Mouse (Mus musculus): ENCODE data around the gene Adi1. TPM values are rescaled to one million over a fixed set of nuclear protein-coding genes. Genes with fewer than 3 reads are reported as not detected.

The Adi1 gene
- polyA plus RNA-seq, 1 experiment from 2014 or later: 54.0 TPM

DNA sequence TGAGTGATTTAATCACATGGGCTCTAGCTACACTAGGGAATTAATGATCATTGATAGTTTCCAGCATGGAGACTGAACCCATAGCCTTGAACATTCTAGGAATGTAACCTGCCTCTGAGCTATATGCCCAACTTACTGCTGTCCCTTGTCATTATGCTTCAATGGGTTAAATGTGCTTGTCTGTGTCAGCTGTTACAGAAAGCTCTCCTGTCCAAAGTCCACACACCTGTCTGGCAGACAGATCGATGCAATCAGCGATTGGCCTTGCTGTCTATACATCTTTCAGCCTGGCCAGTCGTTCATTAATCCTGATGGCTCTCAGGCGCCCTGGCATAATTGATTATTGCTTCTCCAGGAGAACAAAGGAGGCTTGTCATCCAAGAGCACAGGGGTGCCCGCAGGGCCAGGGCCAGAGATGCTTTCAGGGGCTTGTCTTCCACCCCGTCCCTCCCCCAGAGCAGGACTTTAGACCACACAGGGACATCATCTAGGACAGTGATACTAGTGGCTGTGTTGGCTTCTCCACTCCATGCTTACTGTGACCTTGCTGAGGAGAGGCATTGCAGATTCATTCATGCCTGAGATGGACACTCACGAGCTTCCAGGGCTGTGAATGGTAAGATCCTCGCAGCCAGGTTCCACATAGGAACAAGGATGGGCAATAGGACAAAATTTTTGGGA is 11.3 kb downstream of the Adi1 start:
- ATAC-seq (replicated peaks; ENCODE audit: extremely low read depth, insufficient read depth, low FRiP score): no peak
- 77% methylated on average over 8 of the region's 8 CpGs for WGBS
- Histone ChIP-seq H3K36me3 (ENCODE audit: control insufficient read depth, insufficient read depth) (peaks cover 21% of the 10 kb centered on the region), H3K4me2 (ENCODE audit: low read depth, low read length) (no peak overlapping the region), H3K9ac (ENCODE audit: low read length) (no peak overlapping the region), H3K4me3 (ENCODE audit: low read length) (no peak overlapping the region), H3K27ac (ENCODE audit: low read length) (no peak overlapping the region), H3K27me3 (ENCODE audit: control insufficient read depth, insufficient read depth, low read length) (no peaks in the 10 kb centered on the region), H3K4me1 (ENCODE audit: control insufficient read depth, insufficient read depth, low read length) (no peaks in the 10 kb centered on the region), H3K9me3 (replicated peaks; ENCODE audit: control insufficient read depth, low read length) (no peaks in the 10 kb centered on the region)

GRCm38 (mm10) chr12:28688996-28689395 is 14.0 kb downstream of the Adi1 start:
- no peaks in the 10 kb centered on the region for H3K9me3 ChIP-seq (replicated peaks; ENCODE audit: control insufficient read depth, low read length)
- no peak overlapping the region for H3K27ac ChIP-seq (ENCODE audit: low read length)
- H3K9ac ChIP-seq (ENCODE audit: low read length): no peak overlapping the region
- H3K4me2 ChIP-seq (ENCODE audit: low read depth, low read length): no peak overlapping the region
- WGBS: 84% methylated on average over 6 of the region's 6 CpGs
- no peak overlapping the region for H3K4me3 ChIP-seq (ENCODE audit: low read length)
- ATAC-seq (replicated peaks; ENCODE audit: extremely low read depth, insufficient read depth, low FRiP score): no peak
- H3K36me3 ChIP-seq (ENCODE audit: control insufficient read depth, insufficient read depth): peaks cover 31% of the 10 kb centered on the region
- no peaks in the 10 kb centered on the region for H3K27me3 ChIP-seq (ENCODE audit: control insufficient read depth, insufficient read depth, low read length)
- no peaks in the 10 kb centered on the region for H3K4me1 ChIP-seq (ENCODE audit: control insufficient read depth, insufficient read depth, low read length)

DNA sequence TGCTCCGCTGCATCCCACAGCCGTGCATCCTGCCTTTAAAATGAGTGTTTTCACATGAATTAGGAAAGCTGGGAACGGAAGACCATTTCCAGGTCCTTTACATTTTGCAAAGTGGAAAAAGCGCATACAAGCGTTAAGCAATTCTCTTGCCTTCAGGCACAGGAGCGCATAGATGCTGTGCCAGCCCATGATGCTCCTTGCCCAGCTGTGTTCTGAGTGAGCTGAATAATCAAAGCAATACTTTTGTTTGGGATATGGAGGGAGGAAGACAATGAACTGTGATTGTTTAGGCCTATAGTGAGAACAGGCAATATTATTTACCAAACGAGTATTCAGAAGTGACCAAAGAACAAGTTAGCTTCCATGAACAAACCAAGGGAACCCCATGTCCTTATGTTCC is 15.7 kb downstream of the Adi1 start:
- Histone ChIP-seq H3K9me3 (replicated peaks; ENCODE audit: control insufficient read depth, low read length) (no peaks in the 10 kb centered on the region), H3K27me3 (ENCODE audit: control insufficient read depth, insufficient read depth, low read length) (no peaks in the 10 kb centered on the region), H3K4me2 (ENCODE audit: low read depth, low read length) (no peak overlapping the region), H3K36me3 (ENCODE audit: control insufficient read depth, insufficient read depth) (peaks cover 31% of the 10 kb centered on the region), H3K9ac (ENCODE audit: low read length) (no peak overlapping the region), H3K4me3 (ENCODE audit: low read length) (no peak overlapping the region), H3K4me1 (ENCODE audit: control insufficient read depth, insufficient read depth, low read length) (peaks cover 5% of the 10 kb centered on the region; the same call in 1 of the 2 replicates), H3K27ac (ENCODE audit: low read length) (no peak overlapping the region)
- 93% methylated on average over 7 of the region's 7 CpGs for WGBS
- no peak for ATAC-seq (replicated peaks; ENCODE audit: extremely low read depth, insufficient read depth, low FRiP score)

DNA sequence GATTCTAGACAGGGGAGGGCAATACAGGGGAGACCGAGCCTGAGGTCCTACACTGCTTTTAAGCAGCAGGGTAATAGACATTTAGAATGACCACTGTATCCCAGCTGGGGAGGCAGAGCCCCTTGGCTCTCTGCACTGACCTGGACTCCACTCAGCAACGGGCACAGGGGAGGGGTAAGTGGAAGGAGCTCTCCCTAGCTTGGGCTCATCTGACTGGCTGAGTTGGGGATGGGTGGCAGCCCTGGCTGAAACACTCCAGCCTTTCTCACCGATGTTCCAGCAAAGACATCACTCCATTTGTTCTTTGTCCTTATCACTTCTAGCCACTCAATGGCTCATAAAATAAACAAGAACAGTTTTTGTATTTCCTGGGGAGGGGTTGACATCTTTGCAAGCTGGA is 18.7 kb downstream of the Adi1 start:
- H3K4me3 ChIP-seq (ENCODE audit: low read length): no peak overlapping the region

DNA sequence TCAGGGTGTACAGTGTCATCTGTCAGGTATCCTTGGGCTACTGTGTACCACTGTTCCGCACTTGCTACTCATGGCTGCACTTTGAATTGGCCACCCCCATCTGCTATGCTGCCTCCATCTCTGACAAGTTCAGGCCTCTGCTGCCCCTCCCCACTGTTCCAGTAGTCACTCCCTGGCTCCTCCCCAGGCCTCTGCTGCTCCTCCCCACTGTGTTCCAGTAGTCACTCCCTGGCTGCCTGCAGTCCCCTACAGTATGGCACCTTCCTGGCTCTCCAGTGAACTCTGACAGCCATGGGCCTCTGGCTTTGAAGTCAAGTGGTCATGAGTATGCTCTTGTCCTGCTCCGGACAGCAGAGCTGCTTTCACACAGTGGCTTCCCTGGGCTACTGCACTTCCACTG is 19.2 kb downstream of the Adi1 start:
- Histone ChIP-seq H3K4me2 (ENCODE audit: low read depth, low read length) (no peak overlapping the region), H3K9ac (ENCODE audit: low read length) (no peak overlapping the region), H3K4me1 (ENCODE audit: control insufficient read depth, insufficient read depth, low read length) (peaks cover 5% of the 10 kb centered on the region; the same call in 1 of the 2 replicates), H3K27me3 (ENCODE audit: control insufficient read depth, insufficient read depth, low read length) (no peaks in the 10 kb centered on the region; the same call in 1 of the 2 replicates), H3K9me3 (replicated peaks; ENCODE audit: control insufficient read depth, low read length) (no peaks in the 10 kb centered on the region), H3K4me3 (ENCODE audit: low read length) (no peak overlapping the region), H3K36me3 (ENCODE audit: control insufficient read depth, insufficient read depth) (peaks cover 33% of the 10 kb centered on the region), H3K27ac (ENCODE audit: low read length) (no peak overlapping the region)
- ATAC-seq (replicated peaks; ENCODE audit: extremely low read depth, insufficient read depth, low FRiP score): no peak
- WGBS: 55% methylated on average over 2 of the region's 2 CpGs

More for the DNA sequence above, 18.7 kb downstream of the Adi1 start:
- Histone ChIP-seq H3K27ac (ENCODE audit: low read length) (no peak overlapping the region), H3K9ac (ENCODE audit: low read length) (no peak overlapping the region), H3K4me1 (ENCODE audit: control insufficient read depth, insufficient read depth, low read length) (peaks cover 5% of the 10 kb centered on the region; the same call in 1 of the 2 replicates), H3K36me3 (ENCODE audit: control insufficient read depth, insufficient read depth) (peaks cover 37% of the 10 kb centered on the region), H3K9me3 (replicated peaks; ENCODE audit: control insufficient read depth, low read length) (no peaks in the 10 kb centered on the region), H3K27me3 (ENCODE audit: control insufficient read depth, insufficient read depth, low read length) (no peaks in the 10 kb centered on the region; the same call in 1 of the 2 replicates), H3K4me2 (ENCODE audit: low read depth, low read length) (no peak overlapping the region)
- no peak for ATAC-seq (replicated peaks; ENCODE audit: extremely low read depth, insufficient read depth, low FRiP score)
- WGBS: 37% methylated on average over 3 of the region's 3 CpGs

- Histone ChIP-seq H3K36me3 (ENCODE audit: control insufficient read depth, insufficient read depth) (peaks cover 28% of the 10 kb centered on the region), H3K27ac (ENCODE audit: low read length) (no peak overlapping the region), H3K9me3 (replicated peaks; ENCODE audit: control insufficient read depth, low read length) (no peaks in the 10 kb centered on the region), H3K4me2 (ENCODE audit: low read depth, low read length) (no peak overlapping the region), H3K27me3 (ENCODE audit: control insufficient read depth, insufficient read depth, low read length) (no peaks in the 10 kb centered on the region; the same call in 1 of the 2 replicates), H3K4me3 (ENCODE audit: low read length) (no peak overlapping the region), H3K4me1 (ENCODE audit: control insufficient read depth, insufficient read depth, low read length) (peaks cover 6% of the 10 kb centered on the region), H3K9ac (ENCODE audit: low read length) (no peak overlapping the region)
- no peak for ATAC-seq (replicated peaks; ENCODE audit: extremely low read depth, insufficient read depth, low FRiP score)
- 78% methylated on average over 7 of the region's 7 CpGs for WGBS
These were observed 19.7 kb downstream of the Adi1 start for GRCm38 (mm10) chr12:28694776-28695175.

DNA sequence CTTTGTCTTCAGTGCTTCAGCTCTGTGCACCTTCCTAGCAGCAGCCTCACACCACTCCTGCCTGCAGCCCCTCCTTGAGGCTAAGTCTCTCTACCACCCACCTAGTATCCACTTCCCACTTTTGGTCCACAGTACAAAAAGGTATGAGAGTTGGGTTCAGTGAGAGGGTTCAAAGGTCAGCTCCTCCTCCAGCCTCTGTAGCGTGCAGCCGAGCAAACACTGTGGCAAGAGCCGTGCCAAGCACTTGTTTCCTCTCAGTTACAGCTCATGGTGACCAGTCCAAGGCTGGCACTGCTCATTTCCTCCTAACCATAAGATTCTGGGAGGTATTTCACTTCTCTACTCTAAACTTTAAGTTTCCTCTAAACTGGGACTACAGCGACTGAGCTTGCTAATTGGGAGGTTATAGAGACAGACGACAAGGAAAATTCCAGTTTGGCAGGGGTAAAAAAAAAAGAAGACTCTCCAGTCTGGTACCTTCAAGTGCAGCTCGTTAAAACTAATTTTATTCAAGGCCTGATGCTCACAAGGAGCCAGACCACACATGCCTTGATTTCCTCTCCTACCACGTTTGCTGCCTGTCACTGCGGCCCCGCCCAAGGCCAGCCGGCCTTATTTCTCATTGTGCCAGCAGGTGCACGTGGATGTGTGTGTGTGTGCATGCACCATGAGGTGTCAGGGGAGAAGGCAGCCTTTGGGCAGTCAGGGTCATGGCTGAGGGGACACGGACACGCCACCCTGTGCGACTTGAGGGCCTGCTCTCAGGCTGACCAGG is 23.0 kb downstream of the Adi1 start:
- peaks cover 17% of the 10 kb centered on the region for H3K4me1 ChIP-seq (ENCODE audit: control insufficient read depth, insufficient read depth, low read length)
- no peak overlapping the region for H3K27ac ChIP-seq (ENCODE audit: low read length)
- H3K9ac ChIP-seq (ENCODE audit: low read length): no peak overlapping the region
- H3K4me3 ChIP-seq (ENCODE audit: low read length): no peak overlapping the region
- H3K4me2 ChIP-seq (ENCODE audit: low read depth, low read length): no peak overlapping the region
- no peaks in the 10 kb centered on the region; the same call in 1 of the 2 replicates for H3K27me3 ChIP-seq (ENCODE audit: control insufficient read depth, insufficient read depth, low read length)
- H3K9me3 ChIP-seq (replicated peaks; ENCODE audit: control insufficient read depth, low read length): no peaks in the 10 kb centered on the region
- ATAC-seq (replicated peaks; ENCODE audit: extremely low read depth, insufficient read depth, low FRiP score): no peak
- WGBS: 82% methylated on average over 14 of the region's 14 CpGs
- H3K36me3 ChIP-seq (ENCODE audit: control insufficient read depth, insufficient read depth): peaks cover 8% of the 10 kb centered on the region

DNA sequence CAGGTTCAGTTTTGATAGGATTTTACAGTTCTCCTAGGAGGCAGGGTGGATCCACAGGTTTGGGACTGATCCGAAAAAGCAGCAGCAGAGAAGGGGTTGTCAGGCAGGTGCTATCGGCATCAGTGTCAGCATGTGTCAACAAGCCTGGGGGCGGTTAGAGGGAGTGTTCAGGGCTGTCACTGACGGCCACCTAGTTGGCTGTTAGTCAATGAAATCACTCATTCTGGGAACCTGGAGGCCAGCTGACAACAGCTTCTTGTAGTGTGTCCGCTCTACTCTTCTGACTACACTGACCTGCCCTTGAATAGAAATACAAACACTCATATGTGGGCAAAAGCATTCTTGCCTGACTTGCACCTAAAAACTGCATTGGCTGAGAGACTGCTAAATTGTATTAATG is 24.1 kb downstream of the Adi1 start:
- no peak for ATAC-seq (replicated peaks; ENCODE audit: extremely low read depth, insufficient read depth, low FRiP score)
- Histone ChIP-seq H3K4me1 (ENCODE audit: control insufficient read depth, insufficient read depth, low read length) (peaks cover 17% of the 10 kb centered on the region), H3K4me3 (ENCODE audit: low read length) (no peak overlapping the region), H3K9me3 (replicated peaks; ENCODE audit: control insufficient read depth, low read length) (no peaks in the 10 kb centered on the region), H3K27ac (ENCODE audit: low read length) (no peak overlapping the region), H3K4me2 (ENCODE audit: low read depth, low read length) (no peak overlapping the region), H3K27me3 (ENCODE audit: control insufficient read depth, insufficient read depth, low read length) (no peaks in the 10 kb centered on the region; the same call in 1 of the 2 replicates), H3K36me3 (ENCODE audit: control insufficient read depth, insufficient read depth) (peaks cover 6% of the 10 kb centered on the region), H3K9ac (ENCODE audit: low read length) (no peak overlapping the region)
- WGBS: 81% methylated on average over 5 of the region's 5 CpGs

DNA sequence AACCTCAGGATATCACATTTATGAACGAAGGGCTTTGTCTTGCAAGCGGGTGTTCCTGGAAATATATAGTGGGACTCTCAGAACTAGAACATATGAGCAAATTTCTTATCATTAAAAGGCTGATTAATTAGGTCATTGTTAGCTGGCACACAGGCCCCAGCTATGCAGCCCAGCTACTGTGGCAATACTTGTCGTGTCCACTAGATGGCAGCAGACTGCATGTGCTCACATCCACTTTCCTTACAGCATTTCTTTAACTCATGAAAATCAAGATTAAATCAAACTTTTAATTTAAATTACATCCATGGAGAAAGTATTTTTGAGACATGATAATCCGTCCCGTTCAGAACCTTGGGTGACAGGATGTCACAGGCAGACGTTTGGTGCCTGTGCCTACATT is 24.6 kb downstream of the Adi1 start:
- ATAC-seq (replicated peaks; ENCODE audit: extremely low read depth, insufficient read depth, low FRiP score): no peak
- Histone ChIP-seq H3K27me3 (ENCODE audit: control insufficient read depth, insufficient read depth, low read length) (no peaks in the 10 kb centered on the region; the same call in 1 of the 2 replicates), H3K27ac (ENCODE audit: low read length) (peak overlapping the region; percentile 80), H3K9ac (ENCODE audit: low read length) (no peak overlapping the region; the same call in 1 of the 2 replicates), H3K36me3 (ENCODE audit: control insufficient read depth, insufficient read depth) (peaks cover 6% of the 10 kb centered on the region), H3K4me3 (ENCODE audit: low read length) (no peak overlapping the region), H3K4me1 (ENCODE audit: control insufficient read depth, insufficient read depth, low read length) (peaks cover 13% of the 10 kb centered on the region), H3K9me3 (replicated peaks; ENCODE audit: control insufficient read depth, low read length) (no peaks in the 10 kb centered on the region), H3K4me2 (ENCODE audit: low read depth, low read length) (no peak overlapping the region)
- 10% methylated on average over 6 of the region's 6 CpGs for WGBS
